Mouse (Mus musculus): ENCODE measurements around the gene Olfr1341. TPM values are rescaled to one million over a fixed set of nuclear protein-coding genes. Genes with fewer than 3 reads are reported as not detected.

The Olfr1341 gene
- total and polyA plus RNA-seq, 2 experiments from 2014 or later, result not detected

DNA sequence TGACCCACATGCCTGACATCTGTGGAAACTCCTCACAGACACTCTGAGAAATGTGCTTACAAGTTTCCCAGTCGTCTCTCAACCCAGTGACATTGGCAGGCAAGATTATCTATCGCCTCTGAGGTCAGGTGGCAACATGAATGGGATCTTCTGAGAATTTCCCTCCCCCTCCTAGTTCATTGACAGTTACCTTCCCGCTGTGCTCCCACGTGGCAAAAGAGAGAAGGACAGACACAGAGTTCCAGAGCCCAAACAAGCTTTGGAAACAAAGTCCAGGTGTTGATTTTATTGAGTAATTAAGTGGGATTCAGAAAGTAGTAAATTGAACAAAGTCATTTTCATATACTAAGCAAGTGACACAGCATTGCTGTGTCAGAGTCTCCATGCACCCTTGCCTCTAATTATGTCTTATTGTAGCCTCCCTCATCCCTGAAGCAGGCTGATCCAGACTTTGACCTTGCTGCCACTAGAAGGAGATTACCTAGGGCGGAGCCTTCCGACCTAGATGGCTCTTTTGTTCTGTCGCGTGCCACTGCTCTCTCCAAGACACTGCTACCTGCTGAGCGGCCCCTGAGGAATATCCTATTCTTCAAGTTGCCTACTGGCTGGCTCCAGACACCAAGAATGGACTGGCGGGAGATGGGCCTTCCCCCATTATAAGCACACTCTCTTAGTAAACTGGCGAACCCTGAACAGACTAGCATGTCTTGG, 37.8 kb downstream of the Olfr1341 start:
- DNase-seq (ENCODE audit: low spot score), result no peak
- H3K4me2 ChIP-seq (ENCODE audit: low read depth, low read length), result no peak overlapping the region
- 0 out of 2 replicates have a peak, but pooled peaks cover 12% of the 10 kb centered on the region for H3K27me3 ChIP-seq (ENCODE audit: control insufficient read depth, insufficient read depth, low read length)
- TF ChIP-seq CTCF (IDR thresholded peaks at IDR 0.05; ENCODE audit: low read depth) (no peak), EP300 (IDR thresholded peaks at IDR 0.05; ENCODE audit: low read depth) (no peak)
- no peak overlapping the region for H3K27ac ChIP-seq (ENCODE audit: low read depth)
- H3K9me3 ChIP-seq (replicated peaks; ENCODE audit: control insufficient read depth, low read length), result no peaks in the 10 kb centered on the region
- no peak overlapping the region for H3K4me3 ChIP-seq (ENCODE audit: low read depth, low read length)
- H3K36me3 ChIP-seq (replicated peaks; ENCODE audit: control insufficient read depth, insufficient read depth, low read length), result no peaks in the 10 kb centered on the region
- no peaks in the 10 kb centered on the region for H3K4me1 ChIP-seq (ENCODE audit: control insufficient read depth, insufficient read depth)
- 7% methylated on average over 11 of the region's 11 CpGs for WGBS
- no peak overlapping the region for H3K9ac ChIP-seq (replicated peaks; ENCODE audit: low read depth, low read length)
- no peak for ATAC-seq (ENCODE audit: insufficient read depth, low read depth)

DNA sequence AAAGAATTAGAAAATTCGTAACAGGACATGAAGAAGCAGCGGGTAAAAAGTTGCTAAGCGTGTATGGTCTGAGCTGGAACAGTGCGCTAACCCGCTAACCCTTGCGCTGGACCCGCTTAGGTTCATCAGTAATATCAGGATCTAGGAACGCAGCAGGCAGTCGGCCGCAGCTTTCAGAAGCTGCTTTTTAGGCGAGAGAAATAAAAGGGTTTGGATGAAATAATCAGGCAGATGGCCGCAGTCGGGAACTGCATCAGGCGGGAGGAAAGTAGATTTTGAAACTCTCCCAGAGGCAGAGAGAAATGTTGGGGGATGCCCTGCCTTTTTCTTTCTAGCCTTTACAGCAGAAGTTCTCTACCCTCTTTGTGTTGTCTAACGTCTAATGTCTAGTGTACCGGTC, 38.6 kb downstream of the Olfr1341 start:
- TF ChIP-seq CTCF (IDR thresholded peaks at IDR 0.05; ENCODE audit: low read depth) (no peak), EP300 (IDR thresholded peaks at IDR 0.05; ENCODE audit: low read depth) (no peak)
- 0 out of 2 replicates have a peak, but pooled peaks cover 12% of the 10 kb centered on the region for H3K27me3 ChIP-seq (ENCODE audit: control insufficient read depth, insufficient read depth, low read length)
- H3K9ac ChIP-seq (replicated peaks; ENCODE audit: low read depth, low read length), result no peak overlapping the region
- H3K9me3 ChIP-seq (replicated peaks; ENCODE audit: control insufficient read depth, low read length), result no peaks in the 10 kb centered on the region
- H3K36me3 ChIP-seq (replicated peaks; ENCODE audit: control insufficient read depth, insufficient read depth, low read length), result no peaks in the 10 kb centered on the region
- no peak overlapping the region for H3K27ac ChIP-seq (ENCODE audit: low read depth)
- H3K4me1 ChIP-seq (ENCODE audit: control insufficient read depth, insufficient read depth), result no peaks in the 10 kb centered on the region
- 9% methylated on average over 16 of the region's 16 CpGs for WGBS
- H3K4me3 ChIP-seq (ENCODE audit: low read depth, low read length), result no peak overlapping the region
- no peak overlapping the region for H3K4me2 ChIP-seq (ENCODE audit: low read depth, low read length)
- DNase-seq (ENCODE audit: low spot score), result no peak
- ATAC-seq (ENCODE audit: insufficient read depth, low read depth), result no peak

DNA sequence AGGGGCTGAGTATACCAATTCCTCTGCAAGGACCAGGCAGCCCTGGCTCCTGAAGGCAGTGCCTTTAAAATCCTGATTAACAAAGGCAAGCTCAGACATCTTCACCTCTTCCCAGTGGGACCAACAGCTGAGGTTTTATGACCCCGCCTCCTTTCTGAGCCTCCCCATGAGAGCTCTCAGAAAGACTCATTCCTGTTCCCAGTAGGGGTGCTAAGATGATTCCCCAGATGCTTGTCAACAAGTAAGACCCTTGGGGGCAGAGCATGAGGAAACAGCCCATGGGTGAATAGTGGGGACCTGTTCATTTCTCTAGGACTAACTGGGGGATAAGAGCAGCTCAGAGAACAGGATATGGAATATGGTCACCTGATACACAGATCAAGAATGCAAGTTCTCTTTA, 55.3 kb downstream of the Olfr1341 start, which contains the start of gene Olfr1338:
Gene Olfr1338, minus strand, starts transcription at position 101 of the 400 bp plus-strand sequence.
- H3K4me2 ChIP-seq (ENCODE audit: low read depth, low read length), result no peak within 1 kb of the TSS
- ATAC-seq (ENCODE audit: insufficient read depth, low read depth) (no peak), DNase-seq (ENCODE audit: low spot score) (no peak)
- no peak within 1 kb of the TSS for H3K27ac ChIP-seq (ENCODE audit: low read depth)
- no peak within 1 kb of the TSS for H3K9ac ChIP-seq (replicated peaks; ENCODE audit: low read depth, low read length)
- H3K36me3 ChIP-seq (replicated peaks; ENCODE audit: control insufficient read depth, insufficient read depth, low read length), result no peaks in the 10 kb centered on the region
- no peak within 1 kb of the TSS for H3K4me3 ChIP-seq (ENCODE audit: low read depth, low read length)
- TF ChIP-seq EP300 (IDR thresholded peaks at IDR 0.05; ENCODE audit: low read depth), result no peak
- no peak for TF ChIP-seq CTCF (IDR thresholded peaks at IDR 0.05; ENCODE audit: low read depth)
- H3K9me3 ChIP-seq (replicated peaks; ENCODE audit: control insufficient read depth, low read length), result no peaks in the 10 kb centered on the region
- H3K4me1 ChIP-seq (ENCODE audit: control insufficient read depth, insufficient read depth), result no peaks in the 10 kb centered on the region
- 52% methylated on average over 1 of the region's 1 CpGs for WGBS
- no peaks in the 10 kb centered on the region for H3K27me3 ChIP-seq (ENCODE audit: control insufficient read depth, insufficient read depth, low read length)

Other genes starting within 250 kb of the Olfr1341 start
- 1.5 and 2.2 TPM in 2 replicates for gene Mpl, start 246.0 kb upstream of the Olfr1341 start, total RNA-seq (2014; rRNA removed; ENCODE audit: low replicate concordance)
- gene Mpl, start 246.0 kb upstream of the Olfr1341 start, polyA plus RNA-seq (2015; fragmentation: Nextera tagmentation; extraction: Ambion mirVana), result 0.41 and 0.51 TPM in 2 replicates
- gene Tie1, start 213.5 kb upstream of the Olfr1341 start, total RNA-seq (2014; rRNA removed; ENCODE audit: low replicate concordance), result 116 and 120 TPM in 2 replicates
- gene Tie1, start 213.5 kb upstream of the Olfr1341 start, polyA plus RNA-seq (2015; fragmentation: Nextera tagmentation; extraction: Ambion mirVana), result 43.4 and 48.0 TPM in 2 replicates
- gene 2610528J11Rik, start 176.5 kb upstream of the Olfr1341 start, total RNA-seq (2014; rRNA removed; ENCODE audit: low replicate concordance), result not detected in 2 replicates
- 0.12 TPM in 1 of 2 replicates, not detected in the other for gene 2610528J11Rik, start 176.5 kb upstream of the Olfr1341 start, polyA plus RNA-seq (2015; fragmentation: Nextera tagmentation; extraction: Ambion mirVana)
- 1.5 and 7.3 TPM in 2 replicates for gene Tmem125, start 159.5 kb upstream of the Olfr1341 start, total RNA-seq (2014; rRNA removed; ENCODE audit: low replicate concordance)
- 0.26 and 0.27 TPM in 2 replicates for gene Tmem125, start 159.5 kb upstream of the Olfr1341 start, polyA plus RNA-seq (2015; fragmentation: Nextera tagmentation; extraction: Ambion mirVana)
- 0.12 TPM in 1 of 2 replicates, not detected in the other for gene Cfap57, start 82.7 kb upstream of the Olfr1341 start, total RNA-seq (2014; rRNA removed; ENCODE audit: low replicate concordance)
- gene Cfap57, start 82.7 kb upstream of the Olfr1341 start, polyA plus RNA-seq (2015; fragmentation: Nextera tagmentation; extraction: Ambion mirVana), result 0.07 and 0.11 TPM in 2 replicates
- gene Ebna1bp2, start 82.7 kb upstream of the Olfr1341 start, total RNA-seq (2014; rRNA removed; ENCODE audit: low replicate concordance), result 5.9 and 49.2 TPM in 2 replicates
- 64.4 and 68.9 TPM in 2 replicates for gene Ebna1bp2, start 82.7 kb upstream of the Olfr1341 start, polyA plus RNA-seq (2015; fragmentation: Nextera tagmentation; extraction: Ambion mirVana)
- gene Olfr62, start 44.6 kb upstream of the Olfr1341 start, total RNA-seq (2014; rRNA removed; ENCODE audit: low replicate concordance), result not detected in 2 replicates
- not detected in 2 replicates for gene Olfr62, start 44.6 kb upstream of the Olfr1341 start, polyA plus RNA-seq (2015; fragmentation: Nextera tagmentation; extraction: Ambion mirVana)
- gene Olfr1342, start 10.8 kb upstream of the Olfr1341 start, total RNA-seq (2014; rRNA removed; ENCODE audit: low replicate concordance), result not detected in 2 replicates
- gene Olfr1342, start 10.8 kb upstream of the Olfr1341 start, polyA plus RNA-seq (2015; fragmentation: Nextera tagmentation; extraction: Ambion mirVana), result not detected in 2 replicates
- gene Olfr1340, start 16.6 kb downstream of the Olfr1341 start, total RNA-seq (2014; rRNA removed; ENCODE audit: low replicate concordance), result not detected in 2 replicates
- not detected in 2 replicates for gene Olfr1340, start 16.6 kb downstream of the Olfr1341 start, polyA plus RNA-seq (2015; fragmentation: Nextera tagmentation; extraction: Ambion mirVana)
- not detected in 2 replicates for gene Olfr1339, start 28.7 kb downstream of the Olfr1341 start, total RNA-seq (2014; rRNA removed; ENCODE audit: low replicate concordance)
- not detected in 2 replicates for gene Olfr1339, start 28.7 kb downstream of the Olfr1341 start, polyA plus RNA-seq (2015; fragmentation: Nextera tagmentation; extraction: Ambion mirVana)
- gene Olfr1338, start 55.2 kb downstream of the Olfr1341 start, total RNA-seq (2014; rRNA removed; ENCODE audit: low replicate concordance), result not detected in 2 replicates
- gene Olfr1338, start 55.2 kb downstream of the Olfr1341 start, polyA plus RNA-seq (2015; fragmentation: Nextera tagmentation; extraction: Ambion mirVana), result not detected in 2 replicates
- not detected in 2 replicates for gene Olfr1337, start 79.1 kb downstream of the Olfr1341 start, total RNA-seq (2014; rRNA removed; ENCODE audit: low replicate concordance)
- not detected in 2 replicates for gene Olfr1337, start 79.1 kb downstream of the Olfr1341 start, polyA plus RNA-seq (2015; fragmentation: Nextera tagmentation; extraction: Ambion mirVana)
- not detected in 2 replicates for gene Olfr1335, start 106.4 kb downstream of the Olfr1341 start, total RNA-seq (2014; rRNA removed; ENCODE audit: low replicate concordance)
- not detected in 2 replicates for gene Olfr1335, start 106.4 kb downstream of the Olfr1341 start, polyA plus RNA-seq (2015; fragmentation: Nextera tagmentation; extraction: Ambion mirVana)
- gene Olfr1333, start 132.8 kb downstream of the Olfr1341 start, total RNA-seq (2014; rRNA removed; ENCODE audit: low replicate concordance), result not detected in 2 replicates
- not detected in 2 replicates for gene Olfr1333, start 132.8 kb downstream of the Olfr1341 start, polyA plus RNA-seq (2015; fragmentation: Nextera tagmentation; extraction: Ambion mirVana)
- gene Olfr1331, start 161.1 kb downstream of the Olfr1341 start, total RNA-seq (2014; rRNA removed; ENCODE audit: low replicate concordance), result not detected in 2 replicates
- gene Olfr1331, start 161.1 kb downstream of the Olfr1341 start, polyA plus RNA-seq (2015; fragmentation: Nextera tagmentation; extraction: Ambion mirVana), result not detected in 2 replicates
- not detected in 2 replicates for gene Olfr1330, start 185.1 kb downstream of the Olfr1341 start, total RNA-seq (2014; rRNA removed; ENCODE audit: low replicate concordance)
- 0.14 and 0.22 TPM in 2 replicates for gene Olfr1330, start 185.1 kb downstream of the Olfr1341 start, polyA plus RNA-seq (2015; fragmentation: Nextera tagmentation; extraction: Ambion mirVana)
- not detected in 2 replicates for gene Olfr1329, start 213.9 kb downstream of the Olfr1341 start, total RNA-seq (2014; rRNA removed; ENCODE audit: low replicate concordance)
- gene Olfr1329, start 213.9 kb downstream of the Olfr1341 start, polyA plus RNA-seq (2015; fragmentation: Nextera tagmentation; extraction: Ambion mirVana), result not detected in 2 replicates
- gene Olfr1328, start 235.1 kb downstream of the Olfr1341 start, total RNA-seq (2014; rRNA removed; ENCODE audit: low replicate concordance), result not detected in 2 replicates
- gene Olfr1328, start 235.1 kb downstream of the Olfr1341 start, polyA plus RNA-seq (2015; fragmentation: Nextera tagmentation; extraction: Ambion mirVana), result not detected in 2 replicates